Mouse (Mus musculus): Measurements from ENCODE around the gene Papola.

GRCm38 (mm10) chr12:105857902-105858640, 73.6 kb downstream of the Papola start:
- TF ChIP-seq CTCF (conservative IDR thresholded peaks at IDR 0.05; ENCODE audit: low read length) = no peak
- TF ChIP-seq POU5F1 (IDR thresholded peaks at IDR 0.05; ENCODE audit: borderline replicate concordance, low read length) = no peak
- TF ChIP-seq NANOG (IDR thresholded peaks at IDR 0.05; ENCODE audit: borderline replicate concordance, low read length) = no peak

Data from E14TG2a.4 (cell line).